Mouse (Mus musculus) heart, embryonic 13.5 days (tissue): ENCODE results near the gene Aox3. TPM values are rescaled to one million over a fixed set of nuclear protein-coding genes. Genes with fewer than 3 reads are reported as not detected.

ENCODE experiments used
- ATAC-seq: fragments of 200-750 bp; cut with Nextera tagmentation; 2 replicates; pipeline ENCODE4 v1.8.0; 2017; ENCODE audit warnings: moderate TSS enrichment; ENCODE audit not compliant: insufficient number of reproducible peaks, low FRiP score, low TSS enrichment; ENCODE audit errors: extremely low read depth
- H3K27ac ChIP-seq: fragments of 300-500 bp; sonication (generic); replicated peaks from 2 replicates; pipeline ENCODE4 v1.5.1; 2015; ENCODE audit warnings: moderate library complexity, mild to moderate bottlenecking, inconsistent platforms
- H3K27me3 ChIP-seq: fragments of 300-500 bp; sonication (generic); replicated peaks from 2 replicates; pipeline ENCODE4 v1.6.1; 2015; ENCODE audit warnings: mild to moderate bottlenecking, inconsistent platforms
- H3K36me3 ChIP-seq: fragments of 300-500 bp; sonication (generic); 2 replicates; pipeline ENCODE4 v1.6.1; 2015; ENCODE audit warnings: mild to moderate bottlenecking, inconsistent platforms
- H3K4me1 ChIP-seq: fragments of 300-500 bp; sonication (generic); 2 replicates; pipeline ENCODE4 v1.6.1; 2015; ENCODE audit warnings: inconsistent platforms
- H3K4me2 ChIP-seq: fragments of 300-500 bp; sonication (generic); 2 replicates; pipeline ENCODE4 v1.6.1; 2015; ENCODE audit warnings: inconsistent platforms, mild to moderate bottlenecking, moderate library complexity
- H3K4me3 ChIP-seq: fragments of 300-500 bp; sonication (generic); 2 replicates; pipeline ENCODE4 v1.5.1; 2015; ENCODE audit warnings: moderate library complexity, mild to moderate bottlenecking, inconsistent platforms
- H3K9ac ChIP-seq: fragments of 300-500 bp; sonication (generic); 2 replicates; pipeline ENCODE4 v1.6.1; 2015; ENCODE audit warnings: inconsistent platforms, mild to moderate bottlenecking, moderate library complexity
- H3K9me3 ChIP-seq: fragments of 300-500 bp; sonication (generic); 2 replicates; pipeline ENCODE4 v1.6.1; 2016; ENCODE audit warnings: inconsistent platforms
- WGBS: fragments of 180-500 bp; shearing (Covaris S2); methylation state at CpG from one replicate; pipeline ENCODE4 v1.1.7; 2015; ENCODE audit warnings: mixed read lengths; 5-methylcytosine and 5-hydroxymethylcytosine counted together
- polyA plus RNA-seq: library from polyadenylated mRNA; unstranded; fragments of >200 nt; fragmentation: Nextera tagmentation; extraction: Ambion mirVana; gene quantifications from 2 replicates; pipeline ENCODE4 v1.2.1, GENCODE M21; 2015

Gene Aox3
- polyA plus RNA-seq, 1 experiment from 2014 or later = 0.15 TPM

DNA sequence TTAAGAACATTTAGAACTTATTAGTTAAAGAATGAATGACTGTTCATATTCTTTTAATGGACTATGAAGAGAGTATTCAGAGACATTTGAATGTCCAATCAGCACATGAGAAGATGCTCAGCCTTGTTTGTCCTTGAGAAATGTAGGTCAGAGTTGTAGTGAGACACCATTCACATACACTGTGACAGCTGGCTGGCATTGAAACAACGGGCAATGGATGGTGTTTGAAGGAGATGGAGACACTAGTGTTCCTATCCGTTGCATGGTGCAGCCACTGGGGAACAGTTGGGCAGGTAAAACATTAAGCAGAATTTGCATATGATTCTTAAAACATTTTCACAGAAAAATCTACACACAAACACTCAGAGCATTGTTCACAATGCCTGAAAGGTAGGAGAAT, 5.9 kb upstream of the Aox3 start:
- WGBS = 79% methylated on average over 2 of the region's 2 CpGs
- no peaks in the 10 kb centered on the region for H3K9me3 ChIP-seq
- no peak overlapping the region for H3K9ac ChIP-seq
- no peak overlapping the region for H3K4me3 ChIP-seq
- 0 out of 2 replicates have a peak, but pooled peaks cover 3% of the 10 kb centered on the region for H3K4me1 ChIP-seq
- H3K27me3 ChIP-seq = 0 out of 2 replicates have a peak, but pooled peaks cover 4% of the 10 kb centered on the region
- no peak overlapping the region for H3K27ac ChIP-seq
- H3K4me2 ChIP-seq = no peak overlapping the region
- no peak for ATAC-seq
- no peaks in the 10 kb centered on the region for H3K36me3 ChIP-seq

DNA sequence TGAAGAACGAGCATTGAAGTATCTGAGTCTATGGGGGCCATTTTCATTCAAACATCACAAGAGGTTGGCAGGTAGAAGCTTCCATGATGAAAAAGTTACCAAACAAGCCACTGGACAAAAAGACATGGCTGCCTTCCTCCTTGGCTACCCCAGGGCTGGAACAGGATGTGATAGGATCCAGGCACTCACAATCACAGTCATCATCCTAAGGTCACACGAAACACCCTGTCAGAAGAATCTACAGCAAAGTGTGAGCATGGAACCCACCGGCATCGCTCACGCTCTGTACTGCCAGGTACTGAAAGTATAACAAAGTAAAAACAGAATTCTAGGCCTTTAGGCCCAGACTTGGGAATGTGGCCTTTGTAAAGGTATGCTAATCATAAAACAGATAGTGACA, 2.7 kb upstream of the Aox3 start:
- ATAC-seq = no peak
- H3K4me1 ChIP-seq = peaks cover 8% of the 10 kb centered on the region; the same call in 1 of the 2 replicates
- no peak overlapping the region for H3K4me3 ChIP-seq
- H3K4me2 ChIP-seq = no peak overlapping the region
- no peak overlapping the region for H3K27ac ChIP-seq
- 78% methylated on average over 5 of the region's 5 CpGs for WGBS
- H3K27me3 ChIP-seq = 0 out of 2 replicates have a peak, but pooled peaks cover 8% of the 10 kb centered on the region
- no peaks in the 10 kb centered on the region for H3K9me3 ChIP-seq
- no peaks in the 10 kb centered on the region for H3K36me3 ChIP-seq
- no peak overlapping the region for H3K9ac ChIP-seq

DNA sequence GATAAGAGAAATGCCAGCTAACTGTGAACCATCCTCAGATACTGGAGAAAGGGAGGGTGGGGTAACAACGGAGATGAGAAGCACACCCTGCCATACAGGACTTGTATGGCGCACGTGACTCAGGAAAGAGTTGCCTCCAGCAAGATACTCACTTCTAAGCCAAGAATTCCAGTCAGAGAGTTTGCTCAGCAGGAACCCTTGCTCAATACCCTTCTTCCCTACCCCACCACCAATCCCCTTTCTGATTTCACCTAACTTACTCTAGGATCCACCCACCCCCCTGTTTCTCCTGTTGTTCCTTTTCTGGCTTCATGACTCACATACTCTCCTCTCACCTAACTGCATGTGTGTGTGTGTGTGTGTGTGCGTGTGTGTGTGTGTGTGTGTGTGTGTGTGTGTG, 1.6 kb upstream of the Aox3 start:
- no peak for ATAC-seq
- no peak overlapping the region for H3K4me3 ChIP-seq
- no peak overlapping the region for H3K27ac ChIP-seq
- no peak overlapping the region for H3K9ac ChIP-seq
- H3K9me3 ChIP-seq = no peaks in the 10 kb centered on the region
- H3K4me2 ChIP-seq = no peak overlapping the region
- 0 out of 2 replicates have a peak, but pooled peaks cover 8% of the 10 kb centered on the region for H3K27me3 ChIP-seq
- H3K36me3 ChIP-seq = no peaks in the 10 kb centered on the region
- H3K4me1 ChIP-seq = peaks cover 8% of the 10 kb centered on the region; the same call in 1 of the 2 replicates
- 72% methylated on average over 4 of the region's 4 CpGs for WGBS

DNA sequence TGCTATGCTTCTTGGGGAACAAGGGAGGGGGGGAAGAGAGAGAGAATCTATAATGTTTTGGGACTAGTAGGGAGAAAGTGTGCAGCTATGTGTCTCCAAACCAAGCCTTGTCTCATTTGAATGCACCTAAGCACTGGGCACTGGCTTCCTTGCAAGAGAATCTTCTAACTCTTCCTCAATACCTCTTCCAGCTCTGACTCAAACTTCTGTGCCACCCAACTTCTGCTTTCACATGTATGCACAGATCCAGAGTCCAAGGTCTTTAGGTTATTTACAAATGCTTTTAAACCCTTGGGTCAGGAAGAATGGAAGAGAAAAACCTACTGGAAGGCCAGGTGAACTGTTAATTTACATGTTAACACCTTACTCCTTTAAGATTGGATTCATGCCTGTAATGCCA, 511 bp downstream of the Aox3 start:
- H3K9me3 ChIP-seq = no peaks in the 10 kb centered on the region
- H3K4me1 ChIP-seq = peaks cover 8% of the 10 kb centered on the region; the same call in 1 of the 2 replicates
- no peak overlapping the region for H3K4me3 ChIP-seq
- no peak overlapping the region for H3K27ac ChIP-seq
- no peaks in the 10 kb centered on the region for H3K36me3 ChIP-seq
- no peak overlapping the region for H3K9ac ChIP-seq
- no peak for ATAC-seq
- H3K4me2 ChIP-seq = no peak overlapping the region
- 0 out of 2 replicates have a peak, but pooled peaks cover 5% of the 10 kb centered on the region for H3K27me3 ChIP-seq

DNA sequence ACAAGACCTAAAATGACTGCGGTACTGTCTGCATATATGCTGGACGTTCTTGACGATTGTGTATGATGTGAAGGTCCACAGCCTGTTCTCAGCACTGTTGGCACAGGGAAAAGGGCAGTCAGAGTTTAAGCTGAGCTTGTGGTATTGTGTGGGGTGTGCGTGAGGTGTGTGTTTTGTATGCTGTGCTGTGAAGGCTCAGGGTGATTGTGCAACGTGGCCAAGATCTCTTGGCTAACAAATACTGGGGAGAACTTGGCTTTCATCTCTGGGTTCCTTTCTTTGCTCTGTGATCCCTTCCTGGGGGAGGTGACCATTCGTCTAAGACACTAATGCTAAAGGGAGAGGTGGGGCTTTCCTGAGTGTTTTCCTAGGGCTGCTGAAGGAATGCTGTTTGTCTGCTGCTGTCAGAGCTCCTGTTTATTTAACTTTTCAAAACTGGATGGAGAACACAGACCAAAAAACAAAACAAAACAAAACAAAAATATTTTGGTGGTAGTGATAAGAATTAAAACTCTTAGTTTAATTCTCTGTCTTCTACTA, 1.2 kb downstream of the Aox3 start:
- Histone ChIP-seq H3K4me2 (no peak overlapping the region), H3K27ac (no peak overlapping the region), H3K4me1 (peaks cover 8% of the 10 kb centered on the region; the same call in 1 of the 2 replicates), H3K27me3 (0 out of 2 replicates have a peak, but pooled peaks cover 5% of the 10 kb centered on the region), H3K9me3 (no peaks in the 10 kb centered on the region), H3K36me3 (no peaks in the 10 kb centered on the region), H3K4me3 (no peak overlapping the region), H3K9ac (no peak overlapping the region)
- 61% methylated on average over 6 of the region's 6 CpGs for WGBS
- ATAC-seq = no peak

DNA sequence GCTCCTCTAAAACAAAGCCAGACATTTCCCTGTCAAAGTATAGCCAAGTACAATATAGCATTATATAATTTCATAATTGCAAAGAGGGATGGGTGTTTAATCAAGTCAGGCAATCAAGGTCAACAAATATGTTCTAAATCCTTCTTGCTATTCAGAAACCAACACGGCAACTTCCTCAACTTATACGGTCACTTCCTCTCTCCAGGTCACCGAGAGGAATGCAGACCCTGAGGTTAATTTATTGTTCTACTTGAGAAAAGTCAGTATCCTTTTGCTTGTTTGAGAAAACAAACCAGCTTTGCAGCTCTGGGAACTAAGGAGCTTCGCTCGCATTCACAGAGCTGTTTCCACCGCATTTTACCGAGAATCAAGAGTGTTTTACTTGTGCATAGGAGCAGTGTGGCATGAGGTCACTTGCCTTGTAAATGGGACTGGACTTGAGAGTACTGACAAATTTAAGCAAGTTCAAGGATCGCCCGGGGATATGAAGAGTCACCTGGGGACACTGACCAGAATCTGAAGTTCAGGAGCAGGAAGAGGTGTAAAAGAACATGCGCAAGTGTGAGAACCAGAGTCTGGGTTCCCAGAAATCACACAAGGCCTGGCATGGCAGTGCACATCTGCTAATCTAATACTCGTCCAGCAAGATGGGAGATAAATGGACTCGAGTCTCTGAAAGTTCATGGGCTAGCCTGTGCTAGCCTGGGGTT, 1.9 kb downstream of the Aox3 start:
- H3K36me3 ChIP-seq = no peaks in the 10 kb centered on the region
- H3K27me3 ChIP-seq = 0 out of 2 replicates have a peak, but pooled peaks cover 5% of the 10 kb centered on the region
- ATAC-seq = no peak
- H3K4me2 ChIP-seq = no peak overlapping the region
- H3K4me3 ChIP-seq = no peak overlapping the region
- no peak overlapping the region for H3K27ac ChIP-seq
- 68% methylated on average over 12 of the region's 12 CpGs for WGBS
- peaks cover 8% of the 10 kb centered on the region; the same call in 1 of the 2 replicates for H3K4me1 ChIP-seq
- no peaks in the 10 kb centered on the region for H3K9me3 ChIP-seq
- no peak overlapping the region for H3K9ac ChIP-seq

DNA sequence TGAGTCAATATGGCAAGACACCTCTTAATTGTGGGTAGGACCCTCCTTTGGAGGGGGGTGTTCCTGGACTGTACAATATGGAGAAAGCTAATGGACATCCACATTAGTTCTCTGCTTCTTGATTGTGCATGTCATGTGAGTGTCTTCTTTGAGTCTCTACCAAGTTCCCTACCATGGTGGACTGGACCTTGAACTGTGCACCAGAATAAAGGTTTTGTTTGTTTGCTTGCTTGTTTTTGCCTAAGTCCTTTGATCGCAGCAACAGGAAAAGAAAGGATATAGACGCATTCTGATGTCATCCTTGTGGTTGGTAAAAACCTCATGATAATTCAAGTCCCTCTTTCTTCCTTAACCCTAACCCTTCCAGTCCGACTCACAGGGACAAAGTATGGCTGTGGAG, 5.3 kb downstream of the Aox3 start:
- no peak for ATAC-seq
- Histone ChIP-seq H3K4me2 (no peak overlapping the region), H3K4me1 (no peaks in the 10 kb centered on the region), H3K27ac (no peak overlapping the region), H3K4me3 (no peak overlapping the region), H3K36me3 (no peaks in the 10 kb centered on the region), H3K9ac (no peak overlapping the region), H3K9me3 (no peaks in the 10 kb centered on the region), H3K27me3 (0 out of 2 replicates have a peak, but pooled peaks cover 5% of the 10 kb centered on the region)
- whole genome bisulfite sequencing = 69% methylated on average over 3 of the region's 3 CpGs

DNA sequence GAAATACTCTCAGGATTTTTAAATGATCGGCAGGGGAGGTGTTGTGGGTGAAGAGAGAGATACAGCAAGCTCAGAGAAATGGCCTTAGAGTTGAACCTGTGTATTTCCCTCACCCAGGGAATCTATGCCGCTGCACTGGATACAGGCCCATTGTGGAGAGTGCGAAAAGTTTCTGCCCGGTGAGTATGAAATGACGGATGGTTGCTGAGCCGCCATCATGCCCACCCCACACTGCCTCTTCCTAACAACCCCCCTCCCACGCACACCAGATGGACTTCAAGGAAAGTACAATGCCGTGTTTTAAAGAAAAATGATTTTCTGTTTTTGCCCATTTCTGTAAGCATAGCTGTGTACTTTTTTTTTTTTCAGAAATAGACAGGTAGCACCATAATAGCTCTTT, 12.0 kb downstream of the Aox3 start:
- Histone ChIP-seq H3K9me3 (no peaks in the 10 kb centered on the region), H3K4me1 (no peaks in the 10 kb centered on the region), H3K27me3 (no peaks in the 10 kb centered on the region), H3K36me3 (no peaks in the 10 kb centered on the region), H3K27ac (no peak overlapping the region), H3K4me2 (no peak overlapping the region), H3K4me3 (no peak overlapping the region), H3K9ac (no peak overlapping the region)
- no peak for ATAC-seq
- 72% methylated on average over 8 of the region's 8 CpGs for WGBS

DNA sequence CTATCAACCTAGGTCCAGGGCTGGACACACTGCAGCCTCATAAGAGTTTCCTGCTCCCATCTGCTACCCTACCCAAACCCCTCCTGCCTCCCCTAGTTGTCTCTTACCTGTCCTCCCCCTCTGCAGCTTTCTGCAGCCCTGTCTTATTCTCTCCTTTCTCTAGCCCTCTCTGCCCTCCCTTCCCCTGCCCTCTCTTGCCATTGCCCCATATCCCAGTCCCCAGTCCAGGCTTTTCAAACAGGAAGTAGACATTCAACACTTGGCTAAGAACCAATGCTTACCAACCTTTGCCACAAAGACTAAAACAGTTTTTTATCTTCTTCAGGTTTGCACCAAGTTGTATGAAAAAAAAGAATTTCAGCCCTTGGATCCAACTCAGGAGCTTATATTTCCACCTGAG, 25.0 kb downstream of the Aox3 start:
- no peak for ATAC-seq

DNA sequence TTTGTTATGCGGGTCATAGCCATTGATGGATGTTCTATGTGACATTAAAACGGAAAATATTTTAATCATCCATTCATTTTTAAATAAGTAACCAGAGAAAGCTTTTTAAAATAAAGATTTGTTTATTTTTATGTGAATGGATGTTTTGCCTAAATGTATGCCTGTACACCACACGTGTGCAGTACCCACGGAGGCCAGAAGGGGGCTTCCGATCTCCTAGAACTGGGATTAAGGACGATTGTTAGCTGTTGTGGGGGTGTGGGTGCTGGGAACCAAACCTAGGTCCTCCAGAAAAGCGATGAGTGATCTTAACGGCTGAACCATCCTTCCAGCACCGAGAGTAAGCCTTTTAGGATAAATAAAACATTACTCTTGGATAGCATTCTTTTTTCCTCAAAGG, 26.1 kb downstream of the Aox3 start:
- Histone ChIP-seq H3K4me3 (no peak overlapping the region), H3K27me3 (no peaks in the 10 kb centered on the region), H3K9ac (no peak overlapping the region), H3K4me2 (no peak overlapping the region), H3K9me3 (peaks cover 8% of the 10 kb centered on the region; the same call in 1 of the 2 replicates), H3K4me1 (no peaks in the 10 kb centered on the region), H3K27ac (no peak overlapping the region), H3K36me3 (no peaks in the 10 kb centered on the region)
- 81% methylated on average over 9 of the region's 9 CpGs for WGBS
- ATAC-seq = no peak

More for the DNA sequence above, 25.0 kb downstream of the Aox3 start:
- Histone ChIP-seq H3K27ac (no peak overlapping the region), H3K27me3 (no peaks in the 10 kb centered on the region), H3K36me3 (no peaks in the 10 kb centered on the region), H3K9ac (no peak overlapping the region), H3K4me1 (no peaks in the 10 kb centered on the region), H3K4me3 (no peak overlapping the region), H3K9me3 (peaks cover 8% of the 10 kb centered on the region; the same call in 1 of the 2 replicates), H3K4me2 (no peak overlapping the region)

DNA sequence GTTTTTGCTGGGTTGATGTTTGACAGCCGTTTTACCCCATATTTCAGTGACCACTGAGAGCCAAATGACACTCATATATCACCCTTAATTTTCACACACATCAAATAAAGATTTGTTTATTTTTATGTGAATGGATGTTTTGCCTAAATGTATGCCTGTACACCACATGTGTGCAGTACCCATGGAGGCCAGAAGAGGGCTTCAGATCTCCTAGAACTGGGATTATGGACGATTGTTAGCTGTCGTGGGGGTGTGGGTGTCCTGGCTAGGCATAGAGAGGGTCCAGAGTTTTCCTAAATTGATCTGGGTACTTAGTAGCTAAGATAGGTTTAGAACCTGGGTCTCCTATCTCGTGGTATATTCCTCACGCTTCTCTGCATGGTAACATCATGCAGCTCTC, 27.7 kb downstream of the Aox3 start:
- H3K9ac ChIP-seq = no peak overlapping the region
- H3K4me3 ChIP-seq = no peak overlapping the region
- H3K27ac ChIP-seq = no peak overlapping the region
- no peak overlapping the region for H3K4me2 ChIP-seq
- H3K9me3 ChIP-seq = peaks cover 8% of the 10 kb centered on the region; the same call in 1 of the 2 replicates
- no peak for ATAC-seq
- WGBS = 73% methylated on average over 5 of the region's 5 CpGs
- no peaks in the 10 kb centered on the region for H3K27me3 ChIP-seq
- no peaks in the 10 kb centered on the region for H3K36me3 ChIP-seq
- H3K4me1 ChIP-seq = no peaks in the 10 kb centered on the region
